Mouse (Mus musculus) heart, postnatal 0 days (tissue): ENCODE results near the gene E330009J07Rik.

Experiments used
- CTCF ChIP-seq: IDR thresholded peaks from 2 replicates; pipeline ENCODE4 v1.5.1; 2016; ENCODE audit warnings: antibody characterized with exemption, control low read depth, low read depth
- EP300 ChIP-seq: IDR thresholded peaks from 2 replicates; pipeline ENCODE4 v1.6.1; 2016; ENCODE audit warnings: antibody characterized with exemption, low read depth

DNA sequence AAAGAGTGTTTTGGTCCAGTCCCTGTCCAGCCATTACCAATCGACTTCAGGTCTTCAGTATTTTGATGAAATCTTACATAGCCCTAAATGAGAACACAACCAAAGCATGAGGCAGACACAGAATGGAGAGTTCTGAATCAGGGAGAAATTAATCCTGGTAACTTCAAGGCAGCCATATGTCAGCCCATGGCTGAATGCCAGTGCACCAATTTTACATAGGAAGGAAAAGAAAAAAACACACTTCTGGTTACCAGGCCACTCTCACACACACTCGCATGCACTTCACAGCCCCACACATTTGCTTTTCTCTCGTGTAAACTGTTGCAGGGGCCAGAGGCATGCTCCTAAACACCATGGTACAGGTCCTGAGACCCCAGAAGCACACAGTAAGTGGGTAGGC lies 5.1 kb downstream of the E330009J07Rik start:
- no peak for TF ChIP-seq CTCF
- no peak for TF ChIP-seq EP300
